In genomic region chr16:92246974-92247373, GRCm38 (mm10) we compare ENCODE assay signal across 19 mouse cellular contexts. TPM values are rescaled to one million over a fixed set of nuclear protein-coding genes. Genes with fewer than 3 reads are reported as not detected.
A peak's percentile ranks its signal among the peaks of the same experiment; 100 is the strongest.
DNase-seq lines count a peak whose midpoint lies in the region; ATAC-seq and TF ChIP-seq lines count a peak whose summit lies in the region.
"Had no signal": no experiment of that assay in that cellular context is flagged by ENCODE, and none has a peak within 500 bp of the region (broad histone marks: within the 10 kb centered on the region; RNA-seq: fewer than 3 reads in every experiment).

No protein-coding gene starts in this region.

- peak overlapping the region; percentile 43; the same call in 1 of the 2 replicates for H3K27ac ChIP-seq in lung, postnatal 0 days (ENCODE audit: low read length)
- H3K27ac ChIP-seq in heart, embryonic 12.5 days (ENCODE audit: poor library complexity, severe bottlenecking) = no peak overlapping the region
- H3K27ac ChIP-seq: embryonic facial prominence, embryonic 10.5 days; embryonic facial prominence, embryonic 12.5 days; forebrain, embryonic 13.5 days; forebrain, embryonic 15.5 days had no signal

- no peak overlapping the region for H3K4me3 ChIP-seq in lung, postnatal 0 days (ENCODE audit: low read depth, low read length)
- no peak overlapping the region for H3K4me3 ChIP-seq in myocyte
- no peak overlapping the region for H3K4me3 ChIP-seq in heart, embryonic 12.5 days
- H3K4me3 ChIP-seq: embryonic facial prominence, embryonic 10.5 days; embryonic facial prominence, embryonic 12.5 days; forebrain, embryonic 13.5 days; forebrain, embryonic 15.5 days had no signal

- no peak overlapping the region for H3K4me2 ChIP-seq in lung, postnatal 0 days (replicated peaks; ENCODE audit: low read depth, low read length)
- H3K4me2 ChIP-seq in myocyte (ENCODE audit: low read depth) = peak overlapping the region; percentile 52
- no peak overlapping the region for H3K4me2 ChIP-seq in heart, embryonic 12.5 days
- H3K4me2 ChIP-seq: forebrain, embryonic 13.5 days; forebrain, embryonic 15.5 days had no signal

- TF ChIP-seq POLR2A in myocyte (IDR thresholded peaks at IDR 0.05; ENCODE audit: insufficient read length, low read depth) = no peak

- TF ChIP-seq CTCF in lung, postnatal 0 days (IDR thresholded peaks at IDR 0.05) = no peak

- no peaks in the 10 kb centered on the region for H3K79me2 ChIP-seq in myocyte (ENCODE audit: control insufficient read depth, insufficient read depth)

- no peak for DNase-seq in lung, postnatal 0 days (ENCODE audit: low spot score)
- no peak for DNase-seq in lung, postnatal 25 days (ENCODE audit: low spot score)
- DNase-seq in NIH3T3 (ENCODE audit: low read depth) = peak; percentile 42
- DNase-seq in urinary bladder, postnatal 36 days (ENCODE audit: low spot score in 2 of 2) = no peak
- DNase-seq: adrenal gland, adult 8-10 months; adrenal gland, postnatal 14 days; cerebellum, adult 11-12 months; cerebellum, adult 2 months; cerebellum, adult 9-10 months; cerebellum, postnatal 10 days; cerebellum, postnatal 25 days; forebrain, postnatal 0 days had no signal

- TF ChIP-seq EP300 in lung, postnatal 0 days (IDR thresholded peaks at IDR 0.05) = no peak

- 41% methylated on average over 2 of the region's 2 CpGs for WGBS in lung, postnatal 0 days
- 54% methylated on average over 2 of the region's 2 CpGs for WGBS in heart, embryonic 12.5 days

- H3K36me3 ChIP-seq in lung, postnatal 0 days (ENCODE audit: insufficient read depth, low read length) = no peaks in the 10 kb centered on the region
- no peaks in the 10 kb centered on the region for H3K36me3 ChIP-seq in myocyte (ENCODE audit: control insufficient read depth, insufficient read depth)
- H3K36me3 ChIP-seq in heart, embryonic 12.5 days = no peaks in the 10 kb centered on the region
- H3K36me3 ChIP-seq: embryonic facial prominence, embryonic 10.5 days; embryonic facial prominence, embryonic 12.5 days; forebrain, embryonic 15.5 days had no signal

- H3K9ac ChIP-seq in lung, postnatal 0 days (replicated peaks; ENCODE audit: low read depth) = no peak overlapping the region
- no peak overlapping the region for H3K9ac ChIP-seq in heart, embryonic 12.5 days
- H3K9ac ChIP-seq: embryonic facial prominence, embryonic 12.5 days; forebrain, embryonic 13.5 days; forebrain, embryonic 15.5 days; forebrain, postnatal 0 days had no signal

- H3ac ChIP-seq in myocyte (ENCODE audit: control insufficient read depth, insufficient read length) = no peak overlapping the region

- H3K9me3 ChIP-seq in lung, postnatal 0 days (ENCODE audit: low read length) = no peaks in the 10 kb centered on the region
- H3K9me3 ChIP-seq in heart, embryonic 12.5 days (replicated peaks) = no peaks in the 10 kb centered on the region
- H3K9me3 ChIP-seq: embryonic facial prominence, embryonic 10.5 days; embryonic facial prominence, embryonic 12.5 days; forebrain, embryonic 13.5 days; forebrain, embryonic 15.5 days had no signal

- ATAC-seq in lung, postnatal 0 days = no peak
- no peak for ATAC-seq in heart, embryonic 12.5 days (ENCODE audit: insufficient number of reproducible peaks, low FRiP score)
- ATAC-seq: forebrain, embryonic 13.5 days; forebrain, embryonic 15.5 days; forebrain, postnatal 0 days had no signal

- peaks cover 6% of the 10 kb centered on the region; the same call in 1 of the 2 replicates for H3K4me1 ChIP-seq in lung, postnatal 0 days (ENCODE audit: insufficient read depth, low read depth, low read length)
- peaks cover 20% of the 10 kb centered on the region for H3K4me1 ChIP-seq in heart, embryonic 12.5 days (replicated peaks)
- H3K4me1 ChIP-seq: embryonic facial prominence, embryonic 12.5 days; forebrain, embryonic 13.5 days; forebrain, embryonic 15.5 days had no signal

- H3K27me3 ChIP-seq in lung, postnatal 0 days (replicated peaks; ENCODE audit: insufficient read depth, low read length) = no peaks in the 10 kb centered on the region
- no peaks in the 10 kb centered on the region for H3K27me3 ChIP-seq in myocyte (ENCODE audit: control insufficient read depth, insufficient read depth, insufficient read length)
- peaks cover 10% of the 10 kb centered on the region; the same call in 1 of the 2 replicates for H3K27me3 ChIP-seq in heart, embryonic 12.5 days (replicated peaks)
- H3K27me3 ChIP-seq: embryonic facial prominence, embryonic 12.5 days; forebrain, embryonic 13.5 days; forebrain, embryonic 15.5 days had no signal

TF ChIP-seq in myocyte, 11 proteins besides CTCF, POLR2A, EP300 and RAD21:
- TF ChIP-seq MYOG (IDR thresholded peaks at IDR 0.05; ENCODE audit: control insufficient read depth in 1 of 3, insufficient read depth in 1 of 3, insufficient read length in 2 of 3, low read depth in 2 of 3) (no peak), CEBPB (IDR thresholded peaks at IDR 0.05; ENCODE audit: insufficient read depth, poor library complexity, severe bottlenecking) (peak; percentile 85)

RNA-seq across cellular contexts. Expression of gene Kcne2, which starts 45.2 kb away (rescaled TPM):
- polyA plus RNA-seq in lung, postnatal 0 days (2015; fragmentation: Nextera tagmentation; extraction: Ambion mirVana) = 31.6 and 47.5 TPM in 2 replicates
- not detected for polyA plus RNA-seq in myocyte (2012; fragmentation: generic; extraction: Trizol)
- 2.0 and 2.1 TPM in 2 replicates for polyA plus RNA-seq in heart, embryonic 12.5 days (2016; fragmentation: Nextera tagmentation; extraction: Ambion mirVana)
- polyA plus RNA-seq: C2C12 had no signal

RNA-seq across cellular contexts. Expression of gene Smim11, which starts 54.1 kb away (rescaled TPM):
- polyA plus RNA-seq in lung, postnatal 0 days (2015; fragmentation: Nextera tagmentation; extraction: Ambion mirVana) = 131 and 132 TPM in 2 replicates
- 99.4 TPM for polyA plus RNA-seq in myocyte (2012; fragmentation: generic; extraction: Trizol)
- 121 and 124 TPM in 2 replicates for polyA plus RNA-seq in heart, embryonic 12.5 days (2016; fragmentation: Nextera tagmentation; extraction: Ambion mirVana)

Comparison
In these comparisons a context has a peak if more than half of its experiments do, and no peak if none do; other contexts are left out.
1. RNA of gene Kcne2, which starts 45.2 kb away (polyA plus RNA-seq): 31.6 to 47.5 TPM in lung, postnatal 0 days; 2.0 to 2.1 TPM in heart, embryonic 12.5 days and not detected in myocyte (single experiment); every median in the first group is over 10 times any median in the second.